Mouse (Mus musculus) lung, embryonic 16.5 days (tissue): ENCODE results near the gene Cyp27a1. TPM values are rescaled to one million over a fixed set of nuclear protein-coding genes. Genes with fewer than 3 reads are reported as not detected.

Source experiments
- ATAC-seq: fragments of 200-750 bp; cut with Nextera tagmentation; 2 replicates; pipeline ENCODE4 v1.8.0; 2017; ENCODE audit warnings: low read depth, mild to moderate bottlenecking, moderate library complexity
- H3K27ac ChIP-seq: fragments of 300-500 bp; sonication (generic); 2 replicates; pipeline ENCODE4 v1.5.1; 2014; ENCODE audit warnings: mild to moderate bottlenecking, control low read depth, low read length
- H3K27me3 ChIP-seq: fragments of 300-500 bp; sonication (generic); 2 replicates; pipeline ENCODE4 v1.6.1; 2014; ENCODE audit warnings: low read depth, low read length, mixed read lengths; ENCODE audit not compliant: control insufficient read depth, insufficient read depth
- H3K36me3 ChIP-seq: fragments of 300-500 bp; sonication (generic); 2 replicates; pipeline ENCODE4 v1.6.1; 2014; ENCODE audit warnings: low read length; ENCODE audit not compliant: control insufficient read depth, insufficient read depth
- H3K4me1 ChIP-seq: fragments of 300-500 bp; sonication (generic); replicated peaks from 2 replicates; pipeline ENCODE4 v1.6.1; 2014; ENCODE audit warnings: low read length, mixed read lengths; ENCODE audit not compliant: control insufficient read depth, insufficient read depth
- H3K4me2 ChIP-seq: fragments of 300-500 bp; sonication (generic); 2 replicates; pipeline ENCODE4 v1.6.1; 2014; ENCODE audit warnings: low read depth, low read length, control low read depth
- H3K4me3 ChIP-seq: fragments of 300-500 bp; sonication (generic); 2 replicates; pipeline ENCODE4 v1.5.1; 2014; ENCODE audit warnings: mild to moderate bottlenecking, low read length, control low read depth
- H3K9ac ChIP-seq: fragments of 300-500 bp; sonication (generic); 2 replicates; pipeline ENCODE4 v1.6.1; 2014; ENCODE audit warnings: low read length, control low read depth
- H3K9me3 ChIP-seq: fragments of 300-500 bp; sonication (generic); 2 replicates; pipeline ENCODE4 v1.6.1; 2016; ENCODE audit warnings: low read length; ENCODE audit not compliant: control insufficient read depth
- WGBS: fragments of 180-500 bp; shearing (Covaris S2); extraction: QIAGEN DNeasy Blood & Tissue Kit; methylation state at CpG from one replicate; pipeline ENCODE4 v1.1.7; 2014; 5-methylcytosine and 5-hydroxymethylcytosine counted together
- polyA plus RNA-seq: library from polyadenylated mRNA; unstranded; fragments of >200 nt; fragmentation: Nextera tagmentation; extraction: Ambion mirVana; gene quantifications from 2 replicates; pipeline ENCODE4 v1.2.1, GENCODE M21; 2015

Cyp27a1 gene
- polyA plus RNA-seq, 1 experiment from 2014 or later, result 2.6 TPM

DNA sequence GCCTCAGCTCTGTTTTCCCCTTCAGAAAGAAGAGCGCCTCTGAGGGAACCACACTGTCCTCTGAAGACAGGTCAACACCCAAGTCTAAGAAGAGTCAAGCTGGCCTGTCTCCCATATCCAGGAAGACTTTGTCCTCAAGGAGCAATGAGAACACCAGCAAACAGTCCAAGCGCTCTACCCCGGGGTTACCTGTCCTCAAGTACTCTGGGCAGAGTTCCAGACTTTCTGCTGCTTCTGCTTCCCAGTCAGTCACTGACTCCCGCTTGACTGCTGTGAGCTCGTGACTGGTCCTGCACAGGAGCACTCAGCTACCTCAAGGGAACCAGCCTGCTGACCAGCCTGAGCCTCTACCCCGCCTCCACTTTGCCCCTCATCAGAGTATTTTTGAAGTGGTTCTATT lies 16.0 kb upstream of the Cyp27a1 start:
- Histone ChIP-seq H3K27me3 (no peaks in the 10 kb centered on the region), H3K4me3 (no peak overlapping the region), H3K9me3 (no peaks in the 10 kb centered on the region), H3K27ac (no peak overlapping the region), H3K9ac (no peak overlapping the region), H3K4me1 (no peaks in the 10 kb centered on the region), H3K4me2 (no peak overlapping the region), H3K36me3 (peaks cover 29% of the 10 kb centered on the region)
- peak; percentile 49; the same call in 1 of the 2 replicates for ATAC-seq
- 65% methylated on average over 6 of the region's 6 CpGs for WGBS

DNA sequence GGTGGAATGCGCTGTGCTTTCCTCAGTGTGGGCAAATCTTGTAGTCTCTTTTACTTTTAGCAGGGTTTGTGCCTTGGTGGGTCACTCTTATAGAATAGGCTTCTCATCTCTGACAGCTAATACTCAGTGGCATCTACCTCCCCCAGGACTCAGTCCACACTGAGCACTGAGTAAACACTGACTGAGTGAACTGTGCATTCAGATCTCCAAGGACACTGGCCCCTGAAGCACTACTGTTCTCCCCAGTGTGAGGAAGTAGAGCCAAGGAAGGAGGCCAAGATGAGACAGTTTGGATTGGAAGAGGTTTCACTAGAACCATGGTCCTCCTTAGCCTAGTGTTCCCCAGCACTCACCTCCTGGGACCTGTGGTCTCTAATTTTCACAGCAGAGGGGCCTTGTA lies 15.0 kb upstream of the Cyp27a1 start:
- Histone ChIP-seq H3K27me3 (no peaks in the 10 kb centered on the region), H3K4me3 (no peak overlapping the region), H3K36me3 (peaks cover 29% of the 10 kb centered on the region), H3K4me1 (no peaks in the 10 kb centered on the region), H3K4me2 (no peak overlapping the region), H3K9ac (no peak overlapping the region), H3K9me3 (no peaks in the 10 kb centered on the region), H3K27ac (no peak overlapping the region)
- ATAC-seq, result no peak
- WGBS, result 100% methylated on average over 1 of the region's 1 CpGs

DNA sequence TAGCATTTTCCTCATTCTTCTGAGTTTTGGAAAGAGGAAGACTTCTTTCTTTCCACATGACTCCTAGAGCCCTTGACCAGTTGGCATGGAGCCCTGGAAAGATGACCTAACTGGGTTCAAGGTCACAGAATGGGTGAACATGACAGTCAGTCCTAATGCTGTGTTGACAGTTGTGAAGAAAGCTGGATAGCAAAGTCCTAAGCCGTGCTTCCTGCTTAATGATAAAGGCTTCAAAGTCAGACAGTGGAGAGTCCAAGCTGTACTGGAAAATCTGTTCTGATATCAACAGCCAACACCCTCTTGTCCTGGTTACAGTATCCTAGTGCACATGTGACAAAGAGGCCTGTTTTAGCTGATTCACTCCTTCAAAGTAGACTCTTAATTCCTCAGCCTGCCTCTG lies 14.6 kb upstream of the Cyp27a1 start:
- no peak overlapping the region for H3K4me2 ChIP-seq
- 64% methylated on average over 1 of the region's 1 CpGs for whole genome bisulfite sequencing
- H3K27ac ChIP-seq, result no peak overlapping the region
- ATAC-seq, result no peak
- peaks cover 29% of the 10 kb centered on the region for H3K36me3 ChIP-seq
- no peak overlapping the region for H3K9ac ChIP-seq
- H3K4me3 ChIP-seq, result no peak overlapping the region
- H3K9me3 ChIP-seq, result no peaks in the 10 kb centered on the region
- no peaks in the 10 kb centered on the region for H3K27me3 ChIP-seq
- no peaks in the 10 kb centered on the region for H3K4me1 ChIP-seq

DNA sequence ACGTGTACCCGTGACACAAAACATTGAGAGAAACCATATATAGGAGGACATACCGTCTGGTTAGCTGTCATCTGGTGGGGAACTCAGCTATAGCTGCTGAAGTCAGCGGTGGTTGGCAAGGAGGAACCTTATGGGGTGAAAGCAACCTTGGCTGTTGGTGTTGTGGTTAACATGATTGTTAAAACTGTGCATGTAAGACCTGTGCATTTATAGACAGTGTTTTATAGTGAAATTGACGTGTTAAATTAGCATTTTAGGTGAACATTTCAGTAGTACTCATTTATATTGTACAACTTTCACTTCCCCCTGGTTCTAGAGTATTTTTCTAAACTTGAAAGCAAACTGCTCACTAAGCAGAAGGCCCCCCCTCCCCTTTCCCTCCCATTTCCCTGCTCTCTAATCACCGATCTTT lies 11.2 kb upstream of the Cyp27a1 start:
- no peaks in the 10 kb centered on the region for H3K27me3 ChIP-seq
- 85% methylated on average over 6 of the region's 6 CpGs for WGBS
- no peaks in the 10 kb centered on the region for H3K4me1 ChIP-seq
- peaks cover 16% of the 10 kb centered on the region for H3K36me3 ChIP-seq
- no peak overlapping the region for H3K4me2 ChIP-seq
- no peak for ATAC-seq
- H3K27ac ChIP-seq, result no peak overlapping the region
- H3K4me3 ChIP-seq, result no peak overlapping the region
- no peaks in the 10 kb centered on the region for H3K9me3 ChIP-seq
- H3K9ac ChIP-seq, result no peak overlapping the region

DNA sequence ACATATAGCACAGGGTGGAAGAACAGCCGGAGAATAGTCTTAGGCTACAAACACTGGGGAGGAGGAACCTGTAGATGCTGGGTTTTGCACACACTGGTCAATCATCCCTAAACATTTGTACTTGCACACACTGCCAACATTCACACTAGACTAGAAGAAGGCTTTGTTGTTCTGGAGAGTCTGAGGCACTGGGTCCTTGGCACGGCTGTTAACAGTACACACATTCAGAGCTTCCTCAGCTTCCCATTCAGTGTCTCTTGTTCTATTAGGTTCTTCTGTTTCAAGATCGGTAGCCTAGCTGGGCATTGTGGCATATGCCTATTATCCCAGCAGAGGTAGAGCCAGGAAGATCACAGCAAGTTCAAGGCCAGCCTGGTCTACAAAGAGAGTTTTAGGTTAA lies 9.2 kb upstream of the Cyp27a1 start:
- no peak overlapping the region for H3K27ac ChIP-seq
- H3K4me2 ChIP-seq, result no peak overlapping the region
- H3K27me3 ChIP-seq, result no peaks in the 10 kb centered on the region
- H3K4me3 ChIP-seq, result no peak overlapping the region
- no peaks in the 10 kb centered on the region for H3K9me3 ChIP-seq
- ATAC-seq, result no peak
- H3K36me3 ChIP-seq, result peaks cover 4% of the 10 kb centered on the region; the same call in 1 of the 2 replicates
- H3K9ac ChIP-seq, result no peak overlapping the region
- no peaks in the 10 kb centered on the region for H3K4me1 ChIP-seq
- 79% methylated on average over 3 of the region's 3 CpGs for WGBS

DNA sequence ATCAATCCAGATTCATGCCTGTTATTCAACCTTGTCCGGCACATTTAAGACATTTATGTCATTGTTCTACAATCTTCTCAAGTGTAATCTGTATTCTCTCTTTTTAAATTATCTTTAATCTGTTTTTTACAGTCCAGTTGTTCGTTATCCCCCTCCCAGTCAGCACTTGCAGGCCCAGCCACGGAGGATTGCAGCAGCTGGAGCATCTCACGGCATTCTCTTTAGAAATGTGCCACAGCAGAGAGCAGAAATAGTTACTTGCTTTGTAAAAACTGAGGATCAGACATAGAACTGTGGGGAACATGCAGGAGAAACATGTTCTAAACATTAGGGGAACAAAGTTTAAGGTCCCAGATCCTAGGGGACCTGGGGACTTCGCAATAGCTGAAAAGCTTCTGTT lies 8.4 kb upstream of the Cyp27a1 start:
- H3K4me2 ChIP-seq, result no peak overlapping the region
- no peaks in the 10 kb centered on the region for H3K9me3 ChIP-seq
- peaks cover 4% of the 10 kb centered on the region; the same call in 1 of the 2 replicates for H3K36me3 ChIP-seq
- no peak for ATAC-seq
- H3K9ac ChIP-seq, result no peak overlapping the region
- WGBS, result 64% methylated on average over 5 of the region's 5 CpGs
- no peak overlapping the region for H3K27ac ChIP-seq
- H3K4me3 ChIP-seq, result no peak overlapping the region
- no peaks in the 10 kb centered on the region for H3K4me1 ChIP-seq
- H3K27me3 ChIP-seq, result no peaks in the 10 kb centered on the region

DNA sequence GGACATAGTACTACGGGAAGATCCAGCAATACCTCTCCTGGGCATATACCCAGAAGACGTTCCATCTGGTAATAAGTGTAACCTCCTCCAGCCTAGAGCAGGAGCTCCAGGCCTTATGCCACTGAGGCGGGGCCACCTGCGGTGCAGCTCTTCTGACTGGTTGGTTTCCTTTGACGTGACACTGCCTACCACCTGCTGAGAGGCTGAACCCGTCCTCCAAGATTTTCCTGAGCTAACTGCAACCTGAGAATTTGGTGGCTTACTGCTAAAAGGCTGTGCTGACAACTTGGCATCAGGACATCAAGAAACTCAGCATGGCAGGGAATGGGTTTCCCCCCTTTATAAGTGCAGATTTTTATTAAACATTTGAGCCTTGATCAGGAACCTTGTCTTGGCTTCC lies 3.8 kb upstream of the Cyp27a1 start:
- no peak for ATAC-seq
- Histone ChIP-seq H3K4me1 (peaks cover 6% of the 10 kb centered on the region), H3K27ac (no peak overlapping the region), H3K4me3 (no peak overlapping the region), H3K4me2 (no peak overlapping the region), H3K9ac (no peak overlapping the region), H3K27me3 (peaks cover 1% of the 10 kb centered on the region; the same call in 1 of the 2 replicates), H3K36me3 (no peaks in the 10 kb centered on the region), H3K9me3 (no peaks in the 10 kb centered on the region)
- 35% methylated on average over 6 of the region's 6 CpGs for WGBS

DNA sequence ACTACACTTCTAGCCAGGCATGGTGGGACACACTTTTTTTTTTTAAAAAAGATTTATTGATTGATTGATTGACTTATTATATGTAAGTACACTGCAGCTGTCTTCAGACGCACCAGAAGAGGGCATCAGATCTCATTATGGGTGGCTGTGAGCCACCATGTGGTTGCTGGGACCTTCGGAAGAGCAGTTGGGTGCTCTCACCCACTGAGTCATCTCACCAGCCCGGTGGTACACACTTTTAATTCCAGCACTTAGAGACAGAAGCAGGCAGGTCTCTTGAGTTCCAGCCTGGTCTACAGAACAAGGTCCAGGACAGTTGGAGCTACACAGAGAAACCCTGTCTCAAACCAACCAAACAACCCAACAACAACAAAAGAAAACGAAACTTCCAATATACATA lies 1.3 kb upstream of the Cyp27a1 start:
- H3K4me1 ChIP-seq, result peaks cover 6% of the 10 kb centered on the region
- no peak overlapping the region for H3K4me2 ChIP-seq
- no peaks in the 10 kb centered on the region for H3K36me3 ChIP-seq
- H3K9me3 ChIP-seq, result no peaks in the 10 kb centered on the region
- no peak overlapping the region for H3K4me3 ChIP-seq
- ATAC-seq, result no peak
- no peak overlapping the region for H3K9ac ChIP-seq
- no peak overlapping the region for H3K27ac ChIP-seq
- WGBS, result 73% methylated on average over 4 of the region's 4 CpGs
- peaks cover 2% of the 10 kb centered on the region; the same call in 1 of the 2 replicates for H3K27me3 ChIP-seq

DNA sequence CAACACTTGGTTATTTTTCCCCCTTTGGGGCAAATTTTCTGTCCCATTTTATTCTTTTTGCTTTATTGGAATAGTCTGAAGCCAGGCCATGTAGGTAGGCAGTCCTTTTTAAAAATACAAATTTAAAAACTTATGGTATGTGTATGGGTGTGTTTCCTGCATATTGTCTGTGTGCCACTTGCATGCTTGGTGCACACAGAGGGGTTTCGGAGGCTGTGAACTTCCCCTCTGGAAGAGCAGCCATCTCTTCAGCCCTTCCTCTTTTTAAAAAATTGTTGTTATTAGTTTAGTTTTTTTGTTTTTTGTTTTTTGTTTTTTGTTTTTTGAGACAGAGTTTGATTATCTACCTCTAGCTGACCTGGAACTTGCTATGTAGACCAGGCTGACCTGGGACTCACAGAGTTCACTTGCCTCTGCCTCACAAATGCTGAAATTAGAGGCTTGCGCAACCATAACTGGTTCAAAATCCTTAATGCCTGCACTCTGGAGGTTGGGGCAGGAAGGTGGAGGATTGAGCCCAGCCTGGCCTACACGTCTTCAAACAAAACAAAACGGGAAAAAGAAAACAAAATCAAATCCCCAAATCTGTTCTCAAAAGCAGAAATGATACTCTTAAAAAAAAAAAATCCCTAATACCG lies 794 bp upstream of the Cyp27a1 start:
- peaks cover 2% of the 10 kb centered on the region; the same call in 1 of the 2 replicates for H3K27me3 ChIP-seq
- H3K4me3 ChIP-seq, result peak overlapping the region; percentile 44
- ATAC-seq, result no peak
- WGBS, result 38% methylated on average over 5 of the region's 5 CpGs
- H3K27ac ChIP-seq, result no peak overlapping the region
- H3K4me1 ChIP-seq, result peaks cover 6% of the 10 kb centered on the region
- H3K4me2 ChIP-seq, result peak overlapping the region; percentile 86
- H3K9me3 ChIP-seq, result no peaks in the 10 kb centered on the region
- no peaks in the 10 kb centered on the region for H3K36me3 ChIP-seq
- peak overlapping the region; percentile 60 for H3K9ac ChIP-seq
